Mouse (Mus musculus) midbrain, embryonic 14.5 days (tissue): ENCODE measurements at regions not wholly inside any gene's neighbourhood (a gene's known extent, or its start where the extent isn't known, plus 50 kb on each side); places are given as distances from the start of the nearest gene placed in this dataset.

ENCODE experiments used
- ATAC-seq: fragments of 200-750 bp; cut with Nextera tagmentation; 2 replicates; pipeline ENCODE4 v1.8.0; 2017; ENCODE audit warnings: moderate number of reproducible peaks, moderate library complexity; ENCODE audit not compliant: low FRiP score, low TSS enrichment
- DNase-seq: peaks from one replicate; pipeline ENCODE4 v3.0.0-alpha.2; 2015
- H3K27ac ChIP-seq: fragments of 300-500 bp; sonication (generic); replicated peaks from 2 replicates; pipeline ENCODE4 v1.5.1; 2014; ENCODE audit warnings: mild to moderate bottlenecking, low read depth, low read length, moderate library complexity
- H3K27me3 ChIP-seq: fragments of 300-500 bp; sonication (generic); 2 replicates; pipeline ENCODE4 v1.6.1; 2014; ENCODE audit warnings: low read length, control low read depth, mixed read lengths; ENCODE audit not compliant: control insufficient read depth, insufficient read depth
- H3K36me3 ChIP-seq: fragments of 300-500 bp; sonication (generic); 2 replicates; pipeline ENCODE4 v1.6.1; 2014; ENCODE audit warnings: low read length, control low read depth; ENCODE audit not compliant: control insufficient read depth, insufficient read depth
- H3K4me1 ChIP-seq: fragments of 300-500 bp; sonication (generic); 2 replicates; pipeline ENCODE4 v1.6.1; 2014; ENCODE audit warnings: mild to moderate bottlenecking, antibody characterized with exemption, low read length, control low read depth; ENCODE audit not compliant: control insufficient read depth, insufficient read depth
- H3K4me2 ChIP-seq: fragments of 300-500 bp; sonication (generic); 2 replicates; pipeline ENCODE4 v1.6.1; 2014; ENCODE audit warnings: mild to moderate bottlenecking, low read length, moderate library complexity
- H3K4me3 ChIP-seq: fragments of 300-500 bp; sonication (generic); replicated peaks from 2 replicates; pipeline ENCODE4 v1.5.1; 2014; ENCODE audit warnings: low read depth, low read length
- H3K9ac ChIP-seq: fragments of 300-500 bp; sonication (generic); replicated peaks from 2 replicates; pipeline ENCODE4 v1.6.1; 2014; ENCODE audit warnings: mild to moderate bottlenecking, low read length, moderate library complexity
- H3K9me3 ChIP-seq: fragments of 300-500 bp; sonication (generic); 2 replicates; pipeline ENCODE4 v1.6.1; 2016; ENCODE audit warnings: low read length, control low read depth, mixed read lengths; ENCODE audit not compliant: control insufficient read depth
- WGBS: fragments of 180-500 bp; shearing (Covaris S2); extraction: QIAGEN DNeasy Blood & Tissue Kit; methylation state at CpG from one replicate; pipeline ENCODE4 v1.1.7; 2014; 5-methylcytosine and 5-hydroxymethylcytosine counted together

- Histone ChIP-seq H3K27me3 (no peaks in the 10 kb centered on the region), H3K27ac (no peak overlapping the region), H3K4me3 (no peak overlapping the region), H3K9ac (no peak overlapping the region), H3K36me3 (no peaks in the 10 kb centered on the region), H3K4me2 (no peak overlapping the region), H3K4me1 (no peaks in the 10 kb centered on the region; the same call in 1 of the 2 replicates), H3K9me3 (no peaks in the 10 kb centered on the region)
- peak; percentile 1 for DNase-seq
- ATAC-seq: no peak
- 37% methylated on average over 3 of the region's 3 CpGs for WGBS
These were observed 289.9 kb upstream of the Rps6ka3 start for GRCm38 (mm10) chrX:158920217-158920616.

GRCm38 (mm10) chrX:158921424-158921823 lies 288.7 kb upstream of the Rps6ka3 start:
- Histone ChIP-seq H3K4me2 (peak overlapping the region; percentile 36), H3K9ac (no peak overlapping the region), H3K9me3 (no peaks in the 10 kb centered on the region), H3K4me1 (no peaks in the 10 kb centered on the region; the same call in 1 of the 2 replicates), H3K27ac (no peak overlapping the region), H3K4me3 (no peak overlapping the region), H3K27me3 (no peaks in the 10 kb centered on the region), H3K36me3 (no peaks in the 10 kb centered on the region)
- ATAC-seq (no peak), DNase-seq (no peak)
- 51% methylated on average over 5 of the region's 5 CpGs for WGBS

- Histone ChIP-seq H3K9me3 (no peaks in the 10 kb centered on the region), H3K4me1 (no peaks in the 10 kb centered on the region; the same call in 1 of the 2 replicates), H3K27me3 (no peaks in the 10 kb centered on the region), H3K4me3 (no peak overlapping the region), H3K4me2 (peak overlapping the region; percentile 51), H3K9ac (no peak overlapping the region), H3K27ac (no peak overlapping the region), H3K36me3 (no peaks in the 10 kb centered on the region)
- WGBS: 21% methylated on average over 14 of the region's 14 CpGs
- DNase-seq (peak; percentile 87), ATAC-seq (no peak)
These were observed 288.2 kb upstream of the Rps6ka3 start for GRCm38 (mm10) chrX:158921838-158922450.

- Histone ChIP-seq H3K9ac (no peak overlapping the region), H3K27me3 (no peaks in the 10 kb centered on the region), H3K36me3 (no peaks in the 10 kb centered on the region), H3K9me3 (no peaks in the 10 kb centered on the region), H3K4me3 (peak overlapping the region; percentile 22), H3K4me1 (no peaks in the 10 kb centered on the region; the same call in 1 of the 2 replicates), H3K27ac (peak overlapping the region; percentile 77), H3K4me2 (peak overlapping the region; percentile 51)
- DNase-seq: peak; percentile 53
- WGBS: 24% methylated on average over 14 of the region's 14 CpGs
- peak; percentile 61 for ATAC-seq
These were observed 287.0 kb upstream of the Rps6ka3 start for GRCm38 (mm10) chrX:158923081-158923561.

GRCm38 (mm10) chrX:158923657-158924489 lies 286.2 kb upstream of the Rps6ka3 start:
- WGBS: 25% methylated on average over 17 of the region's 17 CpGs
- Histone ChIP-seq H3K9ac (peak overlapping the region; percentile 49; the same call in 1 of the 2 replicates), H3K4me2 (peak overlapping the region; percentile 51), H3K36me3 (no peaks in the 10 kb centered on the region), H3K27me3 (no peaks in the 10 kb centered on the region), H3K27ac (peak overlapping the region; percentile 77), H3K4me3 (peak overlapping the region; percentile 22), H3K9me3 (no peaks in the 10 kb centered on the region), H3K4me1 (no peaks in the 10 kb centered on the region; the same call in 1 of the 2 replicates)
- DNase-seq (peak; percentile 54), ATAC-seq (peak; percentile 56; the same call in 1 of the 2 replicates)

- Histone ChIP-seq H3K9ac (peak overlapping the region; percentile 49; the same call in 1 of the 2 replicates), H3K27ac (peak overlapping the region; percentile 77), H3K27me3 (no peaks in the 10 kb centered on the region), H3K4me1 (no peaks in the 10 kb centered on the region; the same call in 1 of the 2 replicates), H3K36me3 (no peaks in the 10 kb centered on the region), H3K4me2 (peak overlapping the region; percentile 51), H3K4me3 (peak overlapping the region; percentile 22), H3K9me3 (no peaks in the 10 kb centered on the region)
- DNase-seq (peak; percentile 79), ATAC-seq (peak; percentile 68)
- WGBS: 23% methylated on average over 6 of the region's 6 CpGs
These were observed 285.4 kb upstream of the Rps6ka3 start for GRCm38 (mm10) chrX:158924490-158925398.

GRCm38 (mm10) chrX:158931864-158932263 lies 278.2 kb upstream of the Rps6ka3 start:
- DNase-seq (no peak), ATAC-seq (no peak)
- Histone ChIP-seq H3K9me3 (no peaks in the 10 kb centered on the region), H3K27ac (no peak overlapping the region), H3K4me3 (no peak overlapping the region), H3K4me2 (no peak overlapping the region), H3K36me3 (no peaks in the 10 kb centered on the region), H3K4me1 (no peaks in the 10 kb centered on the region), H3K9ac (no peak overlapping the region), H3K27me3 (no peaks in the 10 kb centered on the region)
- WGBS: 72% methylated on average over 1 of the region's 1 CpGs

- H3K9ac ChIP-seq: no peak overlapping the region
- no peaks in the 10 kb centered on the region for H3K9me3 ChIP-seq
- ATAC-seq (no peak), DNase-seq (no peak)
- no peaks in the 10 kb centered on the region for H3K27me3 ChIP-seq
- no peaks in the 10 kb centered on the region for H3K36me3 ChIP-seq
- no peak overlapping the region for H3K27ac ChIP-seq
- WGBS: 60% methylated on average over 4 of the region's 4 CpGs
- H3K4me1 ChIP-seq: no peaks in the 10 kb centered on the region
- no peak overlapping the region for H3K4me2 ChIP-seq
- no peak overlapping the region for H3K4me3 ChIP-seq
These were observed 262.9 kb upstream of the Rps6ka3 start for GRCm38 (mm10) chrX:158947191-158947590.
